Mouse (Mus musculus) gastrocnemius, postnatal 36 days (tissue): ENCODE measurements at regions not wholly inside any gene's neighbourhood (a gene's known extent, or its start where the extent isn't known, plus 50 kb on each side); places are given as distances from the start of the nearest gene placed in this dataset.
A peak's percentile ranks its signal among the peaks of the same experiment; 100 is the strongest.

Experiments used
- DNase-seq, 2 experiments: peaks; one replicate each; pipeline ENCODE4 v3.0.0; 2022
- intact Hi-C: fragments of 180-260 bp; cut with DNase I; formaldehyde crosslinking; loops from one replicate; pipeline ENCODE4 v1.15.1; 2025

DNA sequence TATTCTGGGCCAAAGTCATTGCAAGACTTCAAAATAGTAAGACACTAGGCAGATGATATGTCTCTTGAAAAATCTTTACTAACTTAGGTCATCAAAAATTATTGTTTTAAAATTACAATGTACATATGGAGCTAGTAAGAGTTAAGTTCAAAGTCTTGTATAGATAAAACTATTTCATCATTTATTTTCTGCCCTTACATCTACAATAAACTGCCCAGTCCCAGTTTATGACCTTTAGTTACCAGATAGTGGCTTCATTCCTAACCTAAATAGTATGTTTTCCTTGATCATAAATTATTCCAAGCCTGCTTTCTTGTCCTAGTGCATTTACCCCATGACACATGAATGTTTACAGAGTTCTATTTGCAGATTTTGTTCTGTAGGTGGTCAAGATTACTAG is 72.9 kb downstream of the Manea start:
- DNase-seq = no peak
- intact Hi-C loops = no loop called here

DNA sequence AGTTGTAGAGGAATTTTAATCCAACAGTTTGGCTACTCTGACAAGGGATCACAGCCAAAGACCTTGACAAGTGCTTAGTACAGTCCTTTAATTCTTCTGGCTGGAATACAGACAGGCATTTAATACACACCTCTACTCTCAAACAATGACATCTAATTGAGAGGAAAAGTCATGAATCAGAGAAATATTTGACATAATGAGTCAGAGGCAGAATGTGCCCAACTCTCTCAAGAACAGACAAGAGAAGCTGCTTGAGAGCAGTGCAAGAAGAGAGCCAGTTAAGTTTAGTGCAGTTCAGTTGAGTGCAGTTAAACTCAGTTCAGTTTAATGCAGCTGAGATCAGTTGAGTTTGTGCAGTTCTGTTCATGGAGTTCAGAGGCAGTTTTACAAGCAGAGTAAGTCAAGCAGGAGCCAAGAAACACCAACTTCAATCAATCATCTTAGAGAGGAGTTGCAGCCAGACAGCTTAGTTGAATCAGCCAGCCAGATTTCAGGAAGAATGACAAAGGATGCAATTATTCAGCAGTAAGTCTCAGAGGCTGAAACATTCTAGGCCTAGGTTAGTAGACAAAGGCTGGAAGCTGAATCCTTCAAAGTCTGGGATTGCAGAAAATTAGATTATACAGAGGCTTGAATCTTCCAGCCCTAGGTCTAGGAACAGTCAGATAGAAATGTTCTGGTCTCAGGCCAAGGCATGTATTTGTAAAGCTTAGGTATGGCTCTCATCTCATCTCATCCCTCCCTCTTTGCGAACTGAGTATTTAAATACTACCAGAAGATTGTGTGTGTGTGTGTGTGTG is 87.3 kb downstream of the Manea start:
- no peak for DNase-seq
- intact Hi-C loops = no loop called here

DNA sequence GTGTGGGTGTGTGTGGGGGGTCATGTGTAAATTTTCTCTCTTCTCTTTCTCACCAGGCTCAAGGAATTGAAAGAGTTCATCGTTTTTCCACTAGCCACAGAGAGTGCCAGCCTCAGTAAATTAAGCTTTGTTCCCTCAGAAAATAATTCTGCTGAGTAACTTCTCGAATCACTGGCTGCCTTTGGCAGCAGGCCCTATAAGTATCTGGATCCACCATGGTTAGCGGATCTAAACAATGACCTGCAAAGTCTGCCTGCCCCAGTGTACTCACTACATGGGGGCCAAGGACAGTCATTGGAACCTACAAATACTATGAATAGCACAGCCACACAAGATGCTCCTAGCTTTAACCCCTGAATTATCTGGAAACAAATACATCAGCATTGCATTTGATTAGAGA is 90.8 kb downstream of the Manea start:
- DNase-seq = no peak
- intact Hi-C loops = no loop called here

DNA sequence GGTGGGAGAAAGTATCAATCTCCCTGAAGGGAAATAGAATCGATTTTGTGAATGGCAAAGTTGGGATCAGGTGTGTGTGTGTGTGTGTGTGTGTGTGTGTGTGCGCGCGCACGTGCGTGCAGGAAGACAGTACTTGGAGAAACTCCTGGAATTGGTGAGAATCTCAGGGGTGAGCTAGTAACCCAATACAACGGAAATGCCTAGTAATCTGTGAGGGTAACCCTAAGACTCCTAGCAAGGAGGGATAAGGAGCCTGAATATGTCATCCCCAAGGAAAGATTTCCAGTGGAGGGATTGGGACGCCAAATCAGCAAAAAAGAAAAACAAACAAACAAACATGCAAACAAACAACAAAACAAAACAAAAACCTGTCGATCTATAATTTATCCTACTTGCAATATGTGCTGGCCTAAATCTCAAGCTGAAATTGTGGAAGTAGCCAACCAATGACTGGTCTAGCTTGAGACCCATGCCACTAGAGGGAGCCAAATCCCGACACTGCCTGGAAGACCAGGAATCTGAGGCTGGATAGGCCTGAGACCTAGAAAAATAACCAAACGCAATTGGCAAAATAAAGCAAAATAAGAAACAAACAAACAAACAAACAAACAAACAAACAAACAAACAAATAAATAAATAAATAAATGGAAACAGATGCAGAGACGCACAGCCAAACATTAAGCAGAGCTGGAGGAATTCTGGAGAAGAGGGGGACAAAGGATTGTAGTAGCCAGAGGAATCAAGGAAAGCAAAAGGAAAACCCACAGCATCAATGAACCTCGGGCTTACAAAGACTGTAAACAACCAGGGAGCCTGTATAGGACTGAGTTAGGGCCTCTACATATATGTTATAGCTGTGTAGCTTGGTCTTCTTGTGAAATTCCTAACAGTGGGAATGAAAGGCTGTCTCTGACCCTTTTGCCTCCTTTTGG is 98.5 kb downstream of the Manea start:
- peak in 1 of 2 experiments; percentile 31 for DNase-seq
- intact Hi-C loops = loop anchor here (5.0 kb wide), 1 partner anchor 294 kb away; no protein-coding TSS in a partner anchor

DNA sequence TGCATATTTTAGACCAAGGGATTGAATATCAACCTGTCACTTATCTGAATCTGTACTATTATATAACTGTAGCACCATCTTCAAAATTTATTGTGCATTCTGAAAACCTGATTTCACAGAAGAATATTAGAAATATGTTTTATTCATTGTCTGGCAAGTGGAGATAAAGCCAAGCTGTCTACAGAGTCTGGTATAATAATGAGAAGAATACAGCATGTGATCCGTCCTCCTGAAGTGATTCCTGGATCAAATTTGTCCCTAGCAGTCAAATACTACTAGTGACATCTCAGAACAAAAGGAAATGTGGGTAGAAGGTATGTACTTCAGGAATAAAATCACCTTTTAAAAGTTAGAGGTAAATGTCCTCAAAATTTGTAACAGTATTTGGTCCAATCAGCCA is 123.4 kb downstream of the Manea start:
- no peak for DNase-seq
- intact Hi-C loops = no loop called here
